Mouse (Mus musculus) liver, embryonic 14 days (tissue): ENCODE results near the gene Olfr1437. TPM values are rescaled to one million over a fixed set of nuclear protein-coding genes. Genes with fewer than 3 reads are reported as not detected.

ENCODE experiments used
- polyA plus RNA-seq: library from polyadenylated mRNA; depleted of rRNA; stranded (reverse); fragments of >200 nt; gene quantifications from 2 replicates; pipeline ENCODE4 v1.2.3, GENCODE M21; 2012; rRNA removed

Olfr1437 gene
- not detected in 2 replicates for polyA plus RNA-seq

GRCm38 (mm10) chr19:12325001-12325400 is at the start of gene Olfr1437:
Gene Olfr1437, minus strand, starts transcription at chr19:12325101.

GRCm38 (mm10) chr19:12335810-12336209 is 10.9 kb upstream of the Olfr1437 start, which contains the start of gene Olfr1438-ps1:
Gene Olfr1438-ps1, minus strand, starts transcription at chr19:12335910.

GRCm38 (mm10) chr19:12299030-12299429 is 25.9 kb downstream of the Olfr1437 start, which contains the start of gene Olfr1436:
Gene Olfr1436, minus strand, starts transcription at chr19:12299130.

GRCm38 (mm10) chr19:12279554-12279953 is 45.3 kb downstream of the Olfr1437 start, which contains the start of gene Olfr1434:
Gene Olfr1434, plus strand, starts transcription at chr19:12279854.

Other genes starting within 250 kb of the Olfr1437 start
- gene Olfr1425, start 247.4 kb downstream of the Olfr1437 start, polyA plus RNA-seq: not detected in 2 replicates
- not detected in 2 replicates for gene Olfr1426, start 233.1 kb downstream of the Olfr1437 start, polyA plus RNA-seq
- not detected in 2 replicates for gene Olfr1427, start 221.8 kb downstream of the Olfr1437 start, polyA plus RNA-seq
- gene Olfr1428, start 209.2 kb downstream of the Olfr1437 start, polyA plus RNA-seq: not detected in 2 replicates
- gene Olfr76, start 201.9 kb downstream of the Olfr1437 start, polyA plus RNA-seq: not detected in 2 replicates
- gene Olfr1555-ps1, start 155.0 kb downstream of the Olfr1437 start, polyA plus RNA-seq: not detected in 2 replicates
- gene Olfr1431, start 124.5 kb downstream of the Olfr1437 start, polyA plus RNA-seq: not detected in 2 replicates
- gene Olfr1432, start 92.5 kb downstream of the Olfr1437 start, polyA plus RNA-seq: not detected in 2 replicates
- not detected in 2 replicates for gene Olfr262, start 83.4 kb downstream of the Olfr1437 start, polyA plus RNA-seq
- not detected in 2 replicates for gene Olfr235, start 64.1 kb downstream of the Olfr1437 start, polyA plus RNA-seq
- gene Olfr1434, start 45.2 kb downstream of the Olfr1437 start, polyA plus RNA-seq: not detected in 2 replicates
- gene Olfr1436, start 26.0 kb downstream of the Olfr1437 start, polyA plus RNA-seq: not detected in 2 replicates
- not detected in 2 replicates for gene Olfr1438-ps1, start 10.8 kb upstream of the Olfr1437 start, polyA plus RNA-seq
- not detected in 2 replicates for gene Olfr1440, start 62.2 kb upstream of the Olfr1437 start, polyA plus RNA-seq
- not detected in 2 replicates for gene Olfr1441, start 92.3 kb upstream of the Olfr1437 start, polyA plus RNA-seq
- gene Pfpl, start 102.8 kb upstream of the Olfr1437 start, polyA plus RNA-seq: not detected in 2 replicates
- gene Mpeg1, start 135.7 kb upstream of the Olfr1437 start, polyA plus RNA-seq: 5.2 and 8.0 TPM in 2 replicates
- 1.4 and 1.5 TPM in 2 replicates for gene Dtx4, start 176.4 kb upstream of the Olfr1437 start, polyA plus RNA-seq
- 22.0 and 22.9 TPM in 2 replicates for gene Fam111a, start 220.6 kb upstream of the Olfr1437 start, polyA plus RNA-seq